Mouse (Mus musculus): Measurements from ENCODE around the gene Itpr1.

Itpr1 gene

DNA sequence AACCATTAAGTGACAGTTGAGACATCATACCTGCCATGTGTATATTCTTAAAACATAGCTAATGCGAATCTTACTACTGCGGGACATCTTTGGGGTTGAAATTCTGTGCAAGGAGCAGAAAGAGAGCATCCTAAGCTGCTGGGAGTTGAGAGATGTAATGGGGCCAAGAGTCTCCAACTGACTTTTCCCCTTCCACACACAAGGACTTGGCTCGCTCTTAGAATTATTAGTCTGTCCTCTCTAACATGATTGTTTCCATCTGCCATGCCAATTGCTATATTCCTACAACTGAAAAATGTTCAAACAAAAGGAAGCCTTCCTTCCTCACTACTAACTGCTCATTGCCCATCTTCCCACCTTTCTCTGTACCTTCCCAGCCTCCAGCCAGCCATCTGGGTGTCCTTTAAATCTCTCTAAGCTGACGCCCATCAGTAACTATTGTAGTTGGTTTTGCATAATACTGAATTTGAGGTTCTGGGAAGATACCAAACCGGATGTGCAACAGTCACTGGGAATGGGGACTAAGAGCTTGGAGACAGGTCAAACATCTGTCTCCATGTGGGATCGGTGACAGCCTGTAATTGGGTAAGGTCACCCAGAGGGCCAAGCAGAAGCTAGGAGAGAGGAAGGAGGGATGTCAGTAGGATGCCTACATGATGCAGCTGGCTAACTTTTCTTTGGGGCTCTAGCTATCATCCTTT lies 177.9 kb downstream of the Itpr1 start:
- WGBS, result 87% methylated on average over 6 of the region's 6 CpGs

DNA sequence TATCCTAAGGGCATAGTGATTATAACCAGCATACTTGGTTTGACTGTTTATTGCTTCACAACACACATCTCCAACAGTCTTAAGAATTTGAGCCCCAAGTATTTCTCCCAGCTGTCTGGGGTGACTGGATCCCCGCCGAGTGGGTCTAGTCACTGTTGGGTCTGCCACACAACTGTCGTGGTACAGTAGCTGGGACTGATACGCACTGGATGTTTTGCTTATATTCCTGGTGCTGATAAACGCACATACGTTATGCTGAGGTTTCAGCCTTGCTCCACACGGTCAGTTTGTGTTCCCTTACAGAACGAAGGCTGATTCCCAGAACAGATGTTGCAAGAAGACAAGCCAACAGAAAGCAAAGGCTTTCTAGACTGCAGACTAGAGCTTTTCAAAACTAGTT lies 180.2 kb downstream of the Itpr1 start:
- 90% methylated on average over 8 of the region's 8 CpGs for WGBS

DNA sequence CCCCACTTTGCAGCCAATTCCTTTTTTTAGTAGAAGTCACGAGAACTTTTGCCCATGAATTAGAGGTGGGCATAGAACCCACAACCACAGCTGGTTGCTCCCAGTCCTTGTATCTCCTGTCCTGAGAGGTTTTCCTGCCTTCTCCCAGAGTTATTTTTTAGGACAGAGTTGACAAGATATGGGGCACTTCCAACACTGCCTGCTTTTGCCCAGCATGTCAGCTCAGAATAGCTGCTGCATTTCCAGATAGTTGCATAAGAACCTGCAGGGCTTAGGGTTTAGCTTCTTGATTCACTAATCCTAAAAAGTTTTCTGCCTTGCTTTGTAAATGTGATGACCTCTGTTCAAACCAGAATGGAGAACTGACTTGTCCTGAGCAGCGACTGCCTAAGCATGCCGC lies 185.1 kb downstream of the Itpr1 start:
- WGBS, result 87% methylated on average over 3 of the region's 3 CpGs

DNA sequence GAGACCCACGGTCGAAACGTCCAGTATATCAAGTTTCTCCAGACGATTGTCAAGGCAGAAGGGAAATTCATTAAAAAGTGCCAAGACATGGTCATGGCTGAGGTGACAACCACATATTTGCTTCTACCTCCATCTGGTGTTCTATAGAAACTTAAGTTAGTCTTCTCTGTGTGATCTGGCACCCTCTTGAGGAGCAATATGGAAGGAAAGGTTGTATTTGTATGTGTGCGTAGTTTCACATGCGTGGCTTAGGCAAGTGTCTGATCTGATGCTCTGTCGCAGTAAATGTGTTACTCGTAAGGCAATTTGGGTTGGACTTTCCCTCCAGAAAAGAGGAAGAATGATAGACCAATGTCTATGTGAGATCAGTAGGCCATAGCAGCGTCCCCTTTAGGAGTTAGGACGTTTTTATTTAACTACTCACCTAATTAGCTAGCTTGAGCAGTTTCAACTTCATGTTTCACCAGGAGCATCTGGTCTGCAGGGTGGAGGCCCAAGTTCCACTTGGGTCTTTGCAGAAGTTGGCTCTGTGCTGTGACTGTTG lies 188.6 kb downstream of the Itpr1 start:
- WGBS, result 65% methylated on average over 10 of the region's 10 CpGs

DNA sequence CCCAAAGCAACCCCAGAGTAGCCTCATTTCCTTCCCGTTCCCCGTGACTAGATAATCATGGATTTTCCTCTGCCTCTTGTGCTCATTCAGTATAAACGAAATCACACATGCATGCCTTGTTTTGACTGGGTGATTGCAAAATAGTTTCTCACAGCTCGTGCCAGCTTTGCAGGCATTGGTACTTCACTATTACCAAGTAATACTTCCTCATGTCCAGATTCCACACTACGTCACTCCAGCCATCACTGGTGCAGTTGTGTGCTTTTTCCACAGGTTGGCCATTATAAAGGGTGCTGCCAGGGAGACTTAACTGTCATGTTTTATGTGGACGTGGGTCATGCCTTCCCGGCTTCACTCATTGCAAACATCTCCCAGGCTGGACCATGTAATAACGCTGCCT lies 191.8 kb downstream of the Itpr1 start:
- WGBS, result 86% methylated on average over 8 of the region's 8 CpGs

DNA sequence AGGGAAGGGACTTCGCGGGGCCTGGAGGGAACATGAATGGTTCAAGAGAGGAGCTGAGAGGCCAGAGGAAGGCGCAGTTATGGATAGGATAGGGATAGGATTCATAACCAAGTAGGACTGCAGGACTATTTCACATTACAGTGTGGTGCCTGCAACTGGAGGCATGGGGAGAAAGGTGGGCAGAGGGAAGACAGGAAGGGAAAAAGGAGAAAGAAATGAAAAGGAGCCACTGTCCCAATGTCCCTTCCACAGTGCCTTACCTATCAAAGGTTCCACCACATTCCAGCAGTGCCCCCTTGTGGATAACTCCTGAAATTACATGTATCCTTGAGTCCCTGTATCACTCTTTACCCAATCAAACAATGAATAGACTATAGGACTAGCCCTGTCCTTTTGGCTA lies 195.2 kb downstream of the Itpr1 start:
- 93% methylated on average over 3 of the region's 3 CpGs for WGBS

DNA sequence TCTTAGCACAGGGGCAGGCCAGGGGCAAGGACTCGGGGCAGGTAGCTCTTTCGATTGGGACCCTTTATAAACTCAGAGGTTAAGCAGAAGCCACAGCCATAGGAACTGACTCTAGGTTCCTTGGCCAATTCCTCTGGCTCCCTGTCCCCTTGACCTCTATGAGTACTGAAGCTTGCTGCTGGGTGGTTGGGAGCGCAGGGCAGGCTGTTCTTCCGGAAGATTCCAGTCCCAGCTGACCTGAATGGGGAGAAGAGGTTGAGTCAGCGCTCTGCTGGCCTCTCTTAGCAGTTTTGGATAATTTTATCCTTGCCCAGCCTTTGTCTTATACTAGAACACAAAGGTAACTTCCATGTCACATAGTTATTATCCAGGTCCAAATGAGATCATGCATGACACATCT lies 195.8 kb downstream of the Itpr1 start:
- WGBS, result 97% methylated on average over 5 of the region's 5 CpGs

DNA sequence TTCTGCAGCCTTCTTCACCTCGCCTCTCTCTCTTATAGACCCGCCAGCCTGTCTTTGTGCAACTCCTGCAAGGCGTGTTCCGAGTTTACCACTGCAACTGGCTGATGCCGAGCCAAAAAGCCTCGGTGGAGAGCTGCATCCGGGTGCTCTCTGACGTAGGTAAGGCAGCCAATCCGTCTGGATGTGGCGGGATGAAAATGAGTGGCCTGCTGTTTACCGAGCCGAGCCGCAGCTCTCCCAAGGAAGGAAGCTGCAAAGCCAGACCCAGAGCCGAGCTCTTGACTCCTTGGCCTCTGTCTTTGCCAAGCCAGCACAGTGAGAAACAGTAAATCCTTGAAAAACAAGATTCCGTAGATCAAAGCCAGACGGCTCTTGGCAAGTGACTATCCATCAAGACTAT lies 197.9 kb downstream of the Itpr1 start:
- 64% methylated on average over 16 of the region's 16 CpGs for WGBS

DNA sequence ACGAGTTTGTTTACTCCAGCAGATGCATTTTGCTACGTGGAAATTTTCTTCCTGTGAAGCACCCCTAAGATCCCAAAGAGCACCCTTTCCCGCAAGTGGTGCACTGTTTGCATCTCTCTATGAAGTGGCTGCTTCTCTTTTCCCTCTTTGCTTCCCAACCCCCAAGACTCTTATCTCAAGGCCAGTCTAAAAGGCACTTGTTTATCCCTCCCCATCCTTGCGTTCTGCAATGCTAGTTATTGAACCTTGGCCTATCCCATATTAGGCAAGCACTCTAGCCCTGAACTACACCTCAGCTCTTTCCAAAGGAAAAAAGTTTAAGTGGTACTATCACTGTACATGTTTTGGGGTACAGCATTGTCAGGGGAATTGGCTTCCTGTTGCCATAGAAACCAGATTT lies 198.3 kb downstream of the Itpr1 start:
- 77% methylated on average over 4 of the region's 4 CpGs for WGBS

DNA sequence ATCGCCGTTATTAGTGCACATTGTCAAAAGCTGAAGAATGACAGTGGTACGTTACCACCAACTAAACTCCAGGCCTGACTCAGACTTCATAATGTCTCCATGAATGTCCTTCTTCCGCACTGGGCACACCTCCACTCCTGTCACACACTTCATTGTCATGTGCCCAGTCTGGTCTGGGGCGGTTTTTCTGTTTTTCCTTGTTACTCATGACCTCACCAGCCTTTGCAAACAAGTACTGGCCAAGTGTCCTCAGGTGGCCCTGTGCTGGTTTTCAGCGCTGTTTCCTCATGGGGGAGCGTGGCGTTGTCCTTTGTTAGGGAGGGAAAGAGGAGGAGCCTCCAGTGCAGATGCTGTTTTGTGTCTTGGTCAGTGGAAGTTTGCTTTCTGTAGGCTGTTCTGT lies 200.1 kb downstream of the Itpr1 start:
- 80% methylated on average over 8 of the region's 8 CpGs for WGBS

DNA sequence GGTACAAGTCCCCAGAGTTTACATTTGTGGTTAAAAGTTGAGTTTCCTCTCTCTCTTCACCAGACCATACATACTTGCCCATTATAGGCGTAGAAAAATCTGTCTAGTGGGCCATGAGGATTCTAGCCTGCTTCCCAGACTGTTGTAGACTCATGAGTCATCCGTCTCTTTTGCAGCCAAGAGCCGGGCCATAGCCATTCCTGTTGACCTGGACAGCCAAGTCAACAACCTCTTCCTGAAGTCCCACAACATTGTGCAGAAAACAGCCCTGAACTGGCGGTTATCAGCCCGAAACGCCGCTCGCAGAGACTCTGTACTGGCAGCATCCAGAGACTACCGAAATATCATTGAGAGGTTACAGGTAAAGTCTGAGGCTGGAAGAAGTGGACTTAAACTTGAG lies 200.7 kb downstream of the Itpr1 start:
- 88% methylated on average over 9 of the region's 9 CpGs for whole genome bisulfite sequencing

DNA sequence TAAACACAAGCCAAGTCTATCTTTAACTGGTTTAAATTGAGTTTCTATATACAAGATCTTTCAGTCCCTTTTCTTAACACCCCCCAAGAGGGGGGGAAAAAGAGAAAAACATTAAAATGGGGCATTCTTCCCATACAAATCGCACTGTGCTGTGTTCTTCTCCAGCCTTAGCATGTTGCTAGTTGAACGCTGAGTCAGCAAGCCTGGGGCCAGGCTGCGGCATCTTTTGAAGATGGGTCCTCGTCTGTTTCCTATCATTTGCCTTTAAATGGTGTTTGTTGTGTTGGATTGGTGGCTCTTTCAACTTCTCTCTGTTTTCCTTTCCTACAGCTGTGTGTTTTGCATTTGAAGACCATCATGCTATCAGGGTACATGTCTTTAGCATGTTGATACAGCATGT lies 203.0 kb downstream of the Itpr1 start:
- 83% methylated on average over 4 of the region's 4 CpGs for WGBS

DNA sequence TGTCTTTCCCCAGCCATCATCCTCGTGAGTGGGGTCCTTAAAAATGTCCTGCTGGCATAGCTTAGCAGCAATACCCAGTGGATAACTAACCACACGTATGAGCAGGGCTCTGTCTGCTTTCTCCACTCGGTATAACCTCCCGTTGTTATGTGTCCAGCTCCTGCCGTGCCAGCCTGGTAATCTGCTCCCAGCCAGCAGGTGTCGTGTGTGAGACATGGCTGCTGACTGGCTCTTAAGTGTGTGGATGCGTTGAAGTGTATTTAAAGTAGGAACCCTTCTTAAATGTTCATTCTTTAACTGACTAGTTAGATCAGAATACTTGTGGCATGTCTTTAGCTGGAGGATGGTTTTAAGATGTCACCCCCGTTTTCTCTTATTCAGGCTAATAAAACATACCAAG lies 204.6 kb downstream of the Itpr1 start:
- 18% methylated on average over 8 of the region's 8 CpGs for WGBS

DNA sequence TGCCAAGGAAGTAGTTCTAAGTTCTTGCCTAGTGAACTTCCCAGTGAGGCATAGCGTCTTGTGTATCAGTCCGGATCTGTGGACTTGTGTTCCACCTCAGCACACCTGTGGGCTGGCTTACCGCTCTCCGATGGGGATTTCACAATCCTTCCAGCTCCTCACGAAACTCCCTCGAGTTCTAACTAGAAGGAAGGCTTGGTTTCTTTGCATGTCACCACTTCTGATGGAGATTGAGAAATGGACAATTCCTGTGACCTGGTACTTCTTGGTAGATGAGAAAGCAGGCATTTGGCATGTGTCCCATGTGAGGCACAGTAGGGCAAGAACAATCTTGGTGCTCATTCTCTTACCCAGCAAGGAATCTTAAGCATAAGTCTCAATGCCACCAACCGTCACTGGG lies 205.3 kb downstream of the Itpr1 start:
- WGBS, result 95% methylated on average over 7 of the region's 7 CpGs

DNA sequence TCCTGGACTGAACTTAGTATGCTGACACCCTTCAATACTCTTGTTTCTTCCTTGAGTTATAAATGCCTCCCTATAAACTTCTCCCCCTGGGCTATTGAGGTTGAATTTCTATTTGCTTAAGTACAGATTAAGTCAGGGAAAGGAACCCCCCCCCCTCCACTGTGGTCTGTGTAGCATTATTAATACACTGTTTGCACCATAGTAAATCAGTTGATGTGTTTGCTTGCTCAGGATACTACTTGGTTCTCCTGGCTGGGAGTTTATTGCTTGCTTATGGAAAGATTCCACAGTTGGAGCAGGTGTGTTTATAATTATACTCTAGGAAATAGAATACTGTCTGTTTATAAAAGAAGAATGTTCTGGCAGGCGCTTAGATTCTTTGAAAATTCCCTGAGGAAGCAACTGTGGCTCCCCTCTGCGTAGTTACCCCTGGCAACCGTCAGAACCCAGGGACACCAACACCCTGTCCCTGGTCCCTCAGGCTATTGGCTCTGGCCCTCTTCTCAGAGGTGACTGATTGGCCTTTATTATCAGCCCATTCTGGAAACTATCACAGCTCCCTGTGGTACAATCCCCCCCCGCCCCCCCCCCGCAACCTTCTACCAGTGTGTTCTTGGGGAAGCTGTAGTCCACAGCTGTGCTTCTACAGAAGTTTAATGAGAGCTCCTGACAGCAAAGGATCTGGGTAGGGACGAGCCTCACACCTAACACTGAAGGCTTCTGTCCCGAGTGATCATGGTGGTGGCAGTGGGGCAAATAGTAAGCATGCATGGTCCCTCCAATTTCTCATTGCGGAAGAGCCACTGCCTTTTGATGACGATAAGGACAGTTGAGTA lies 212.1 kb downstream of the Itpr1 start:
- WGBS, result 58% methylated on average over 9 of the region's 9 CpGs

DNA sequence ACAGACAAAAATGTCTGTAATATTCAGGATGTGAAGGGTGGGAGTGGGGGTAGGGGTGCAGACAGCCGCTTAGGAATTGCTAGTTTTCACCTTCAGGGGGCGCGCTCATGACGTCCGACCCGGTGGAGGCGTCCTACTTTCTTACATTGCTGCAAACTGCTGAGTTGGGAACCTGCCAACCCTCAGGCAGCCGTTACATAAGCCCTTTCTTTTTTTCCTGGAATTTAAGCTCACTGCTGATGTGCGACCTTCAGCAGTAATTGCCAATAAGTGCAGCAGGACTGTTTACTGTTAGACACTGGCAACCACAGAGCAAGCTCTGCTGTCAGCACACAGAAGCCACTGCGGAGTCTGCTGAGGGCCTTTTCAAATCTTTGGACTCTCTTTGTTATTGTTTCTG lies 213.9 kb downstream of the Itpr1 start:
- 6% methylated on average over 10 of the region's 10 CpGs for WGBS

DNA sequence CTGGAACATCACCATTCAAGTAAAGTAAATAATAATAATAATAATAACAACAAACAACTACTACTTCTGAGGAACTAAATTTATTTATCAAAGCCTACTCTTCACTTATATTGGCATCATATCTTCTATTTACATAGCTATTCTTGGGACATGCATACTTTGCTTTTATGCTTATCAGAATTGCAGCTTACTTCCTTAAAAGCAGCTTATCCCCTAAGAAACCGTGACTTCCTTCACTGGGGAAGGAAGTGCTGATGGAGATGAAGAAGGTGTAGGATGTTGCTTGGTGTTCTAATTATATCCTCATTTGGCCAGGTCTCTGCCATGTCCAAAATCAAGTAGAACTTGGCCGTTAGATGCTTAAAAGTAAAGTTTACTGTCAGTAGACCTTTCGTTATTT lies 215.5 kb downstream of the Itpr1 start:
- 78% methylated on average over 3 of the region's 3 CpGs for WGBS

DNA sequence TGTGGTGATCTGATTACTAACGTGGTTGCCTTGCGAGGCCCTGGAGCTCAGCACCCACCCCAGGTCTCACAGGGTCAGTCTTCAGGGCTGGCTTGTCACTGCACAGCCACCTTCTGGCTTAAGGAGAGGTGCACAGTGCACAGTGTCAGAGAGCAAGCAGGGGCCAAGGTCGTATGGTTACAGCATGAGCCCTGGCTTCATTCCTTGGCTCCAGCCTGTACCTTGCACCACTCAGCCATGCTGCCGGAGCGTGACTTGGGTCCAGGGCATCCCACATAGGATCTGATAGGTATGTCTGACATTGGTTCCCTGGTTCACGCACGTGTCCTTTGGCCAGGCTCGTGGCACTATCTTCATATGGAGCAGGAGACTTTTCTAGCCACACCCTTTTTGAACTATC lies 217.1 kb downstream of the Itpr1 start:
- 95% methylated on average over 8 of the region's 8 CpGs for WGBS

DNA sequence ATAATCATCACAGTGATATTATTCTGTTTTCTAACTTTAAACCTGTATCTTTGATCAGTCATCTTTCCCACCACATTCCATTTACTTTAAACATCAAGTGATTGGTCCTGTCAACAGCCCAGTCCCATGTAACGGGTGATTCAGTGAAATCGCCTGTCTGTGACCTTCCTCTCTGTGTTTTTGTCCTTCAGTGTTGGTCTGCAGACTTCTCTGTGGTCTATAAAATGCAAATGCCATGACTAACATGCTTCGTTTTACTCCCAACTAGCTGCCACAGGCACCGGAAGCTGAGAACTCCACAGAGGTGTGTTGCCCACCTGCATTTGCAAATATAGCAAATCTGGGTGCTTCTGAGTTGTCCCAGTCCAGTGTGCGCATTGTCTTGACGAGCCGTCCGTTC lies 218.3 kb downstream of the Itpr1 start:
- 88% methylated on average over 8 of the region's 8 CpGs for WGBS

DNA sequence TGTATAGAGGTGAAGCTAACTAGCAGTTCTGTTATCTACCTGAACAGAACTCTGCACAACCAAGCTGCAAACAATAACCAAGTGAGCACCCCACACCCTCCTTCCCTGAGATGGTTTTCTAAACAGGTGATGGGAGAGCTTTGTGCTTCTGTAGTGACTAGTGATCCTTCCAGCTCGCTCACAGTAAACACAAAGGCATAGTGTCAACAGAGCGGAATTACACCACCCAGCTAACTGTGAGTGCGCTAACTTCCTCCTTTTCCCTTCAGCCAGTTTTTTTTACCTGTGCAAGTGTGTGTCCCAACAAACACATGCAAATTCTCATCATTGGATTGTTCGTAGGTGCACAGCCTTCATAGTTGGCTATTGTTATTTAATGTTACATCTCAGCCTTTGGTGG lies 219.9 kb downstream of the Itpr1 start:
- WGBS, result 91% methylated on average over 4 of the region's 4 CpGs

DNA sequence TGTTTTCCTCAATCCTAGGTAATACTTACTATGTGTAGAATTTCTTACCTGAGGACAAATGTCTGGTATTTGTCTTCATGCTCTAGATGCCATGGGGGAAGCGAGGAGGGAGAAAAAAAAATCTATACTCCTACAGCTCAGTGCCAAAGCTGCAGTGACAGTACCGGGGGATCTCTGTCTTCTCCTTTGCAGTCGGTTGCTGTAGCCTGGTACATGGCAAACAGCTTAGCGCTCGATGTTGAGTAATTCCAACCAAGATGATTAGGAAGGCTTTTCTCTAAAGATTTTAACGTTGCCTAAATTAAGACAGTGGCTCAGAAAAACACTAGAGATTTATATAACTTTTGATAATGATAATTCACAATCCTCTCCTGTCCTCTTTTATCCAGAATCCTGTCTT lies 221.9 kb downstream of the Itpr1 start:
- WGBS, result 38% methylated on average over 6 of the region's 6 CpGs

DNA sequence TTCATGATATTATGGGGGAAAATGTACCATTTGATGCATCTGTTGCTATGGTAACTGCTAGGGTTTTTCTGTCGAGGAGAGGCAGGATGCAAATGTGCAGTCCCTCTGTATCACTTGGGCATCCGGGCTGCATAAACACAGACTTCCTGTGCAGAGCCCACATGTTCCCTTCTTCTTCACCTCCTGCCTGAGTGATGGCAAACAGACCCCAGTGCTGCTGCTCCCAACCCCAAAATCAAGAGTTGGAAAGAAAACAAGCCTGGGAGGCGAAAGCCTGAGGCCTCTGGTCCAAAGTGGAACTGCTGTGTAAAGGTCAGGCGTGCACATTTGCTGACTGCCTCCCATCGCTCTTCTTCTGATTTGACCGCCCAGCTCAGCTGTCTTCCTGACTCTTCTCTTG lies 222.6 kb downstream of the Itpr1 start:
- 52% methylated on average over 6 of the region's 6 CpGs for WGBS

DNA sequence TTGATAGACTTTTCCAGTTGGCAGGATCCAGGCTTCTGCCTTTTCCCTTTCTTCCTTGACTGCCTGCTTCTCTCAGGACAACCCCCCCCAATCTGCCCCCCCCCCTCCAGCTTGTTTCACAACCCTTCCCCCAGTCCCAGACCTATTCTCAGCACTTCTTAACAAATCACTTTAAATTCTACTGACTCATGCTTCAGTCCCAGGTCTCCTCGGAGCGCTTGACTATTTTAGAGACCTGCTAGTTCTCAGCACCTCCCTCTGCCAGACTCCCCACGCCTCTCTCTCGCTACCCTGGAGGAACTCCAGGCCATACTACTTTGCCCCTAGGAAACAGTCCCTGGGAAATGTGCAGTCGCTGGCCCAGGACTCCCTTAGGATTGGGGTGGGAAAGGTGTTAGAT lies 223.7 kb downstream of the Itpr1 start:
- 32% methylated on average over 5 of the region's 5 CpGs for WGBS

Data from cerebral cortex, adult 2 months (tissue).